Mouse (Mus musculus): ENCODE results near the gene Myh9. TPM values are rescaled to one million over a fixed set of nuclear protein-coding genes. Genes with fewer than 3 reads are reported as not detected.
A peak's percentile ranks its signal among the peaks of the same experiment; 100 is the strongest.

Myh9 gene
- polyA plus RNA-seq, 1 experiment = 350 TPM

DNA sequence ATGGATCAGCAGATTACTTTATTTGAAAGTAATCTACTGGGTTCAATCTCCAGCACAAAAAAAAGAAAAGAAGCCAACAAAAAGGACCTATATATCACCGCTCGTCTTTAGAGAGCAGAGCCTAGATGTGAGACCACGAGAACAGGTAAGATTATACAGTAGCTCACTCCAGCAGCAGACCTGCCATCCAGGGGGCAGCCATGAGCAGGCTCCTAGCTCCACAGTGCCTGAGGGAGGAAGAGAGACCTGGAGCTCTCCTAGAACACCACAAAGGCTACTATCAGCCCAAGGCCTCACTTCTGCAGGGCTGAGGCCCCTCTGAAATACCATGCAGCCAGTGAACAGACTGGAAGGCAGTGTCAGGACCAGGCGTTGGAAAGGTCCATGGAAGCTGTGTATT lies 39.0 kb downstream of the Myh9 start:
- WGBS = 91% methylated on average over 4 of the region's 4 CpGs
- H3K4me1 ChIP-seq (ENCODE audit: control insufficient read depth, insufficient read depth, low read length) = peaks cover 65% of the 10 kb centered on the region
- H3K27ac ChIP-seq (ENCODE audit: insufficient read depth, low read depth, low read length) = no peak overlapping the region
- no peak overlapping the region for H3K4me3 ChIP-seq (ENCODE audit: insufficient read depth, low read depth, low read length)
- TF ChIP-seq POLR2A (IDR thresholded peaks at IDR 0.05; ENCODE audit: insufficient read depth, low read depth, low read length) (no peak), CTCF (IDR thresholded peaks at IDR 0.05; ENCODE audit: insufficient read depth, low read depth, low read length) (no peak)

DNA sequence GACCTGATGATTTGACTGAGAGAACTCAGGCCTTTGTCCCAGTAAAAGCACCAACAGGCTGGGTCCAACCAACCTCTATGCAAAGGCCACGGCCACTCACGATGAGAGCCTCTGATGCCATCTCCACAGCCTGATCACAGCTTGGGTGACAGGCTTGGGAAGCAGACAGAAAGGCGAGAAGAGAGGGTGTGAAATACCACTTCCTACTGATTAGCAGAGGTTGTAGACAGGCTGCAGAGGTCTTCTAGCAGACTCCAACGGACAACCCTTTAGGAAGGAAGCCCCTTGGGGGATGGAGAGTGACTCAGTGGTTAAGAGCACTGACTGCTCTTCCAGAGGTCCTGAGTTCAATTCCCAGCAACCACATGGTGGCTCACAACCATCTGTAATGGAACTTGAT lies 40.8 kb downstream of the Myh9 start:
- H3K27ac ChIP-seq (ENCODE audit: insufficient read depth, low read depth, low read length) = peak overlapping the region; percentile 53
- 76% methylated on average over 4 of the region's 4 CpGs for WGBS
- peaks cover 68% of the 10 kb centered on the region for H3K4me1 ChIP-seq (ENCODE audit: control insufficient read depth, insufficient read depth, low read length)
- TF ChIP-seq CTCF (IDR thresholded peaks at IDR 0.05; ENCODE audit: insufficient read depth, low read depth, low read length) (no peak), POLR2A (IDR thresholded peaks at IDR 0.05; ENCODE audit: insufficient read depth, low read depth, low read length) (no peak)
- no peak overlapping the region for H3K4me3 ChIP-seq (ENCODE audit: insufficient read depth, low read depth, low read length)

- Histone ChIP-seq H3K27ac (ENCODE audit: insufficient read depth, low read depth, low read length) (peak overlapping the region; percentile 53), H3K4me1 (ENCODE audit: control insufficient read depth, insufficient read depth, low read length) (peaks cover 73% of the 10 kb centered on the region), H3K4me3 (ENCODE audit: insufficient read depth, low read depth, low read length) (no peak overlapping the region)
- no peak for TF ChIP-seq CTCF (IDR thresholded peaks at IDR 0.05; ENCODE audit: insufficient read depth, low read depth, low read length)
- TF ChIP-seq POLR2A (IDR thresholded peaks at IDR 0.05; ENCODE audit: insufficient read depth, low read depth, low read length) = no peak
Measured at GRCm38 (mm10) chr15:77800511-77800910, 41.5 kb downstream of the Myh9 start.

GRCm38 (mm10) chr15:77799491-77800474 lies 42.2 kb downstream of the Myh9 start:
- no peak overlapping the region for H3K4me3 ChIP-seq (ENCODE audit: insufficient read depth, low read depth, low read length)
- peaks cover 75% of the 10 kb centered on the region for H3K4me1 ChIP-seq (ENCODE audit: control insufficient read depth, insufficient read depth, low read length)
- TF ChIP-seq POLR2A (IDR thresholded peaks at IDR 0.05; ENCODE audit: insufficient read depth, low read depth, low read length) (no peak), CTCF (IDR thresholded peaks at IDR 0.05; ENCODE audit: insufficient read depth, low read depth, low read length) (no peak)
- H3K27ac ChIP-seq (ENCODE audit: insufficient read depth, low read depth, low read length) = peak overlapping the region; percentile 86
- 83% methylated on average over 8 of the region's 8 CpGs for WGBS

DNA sequence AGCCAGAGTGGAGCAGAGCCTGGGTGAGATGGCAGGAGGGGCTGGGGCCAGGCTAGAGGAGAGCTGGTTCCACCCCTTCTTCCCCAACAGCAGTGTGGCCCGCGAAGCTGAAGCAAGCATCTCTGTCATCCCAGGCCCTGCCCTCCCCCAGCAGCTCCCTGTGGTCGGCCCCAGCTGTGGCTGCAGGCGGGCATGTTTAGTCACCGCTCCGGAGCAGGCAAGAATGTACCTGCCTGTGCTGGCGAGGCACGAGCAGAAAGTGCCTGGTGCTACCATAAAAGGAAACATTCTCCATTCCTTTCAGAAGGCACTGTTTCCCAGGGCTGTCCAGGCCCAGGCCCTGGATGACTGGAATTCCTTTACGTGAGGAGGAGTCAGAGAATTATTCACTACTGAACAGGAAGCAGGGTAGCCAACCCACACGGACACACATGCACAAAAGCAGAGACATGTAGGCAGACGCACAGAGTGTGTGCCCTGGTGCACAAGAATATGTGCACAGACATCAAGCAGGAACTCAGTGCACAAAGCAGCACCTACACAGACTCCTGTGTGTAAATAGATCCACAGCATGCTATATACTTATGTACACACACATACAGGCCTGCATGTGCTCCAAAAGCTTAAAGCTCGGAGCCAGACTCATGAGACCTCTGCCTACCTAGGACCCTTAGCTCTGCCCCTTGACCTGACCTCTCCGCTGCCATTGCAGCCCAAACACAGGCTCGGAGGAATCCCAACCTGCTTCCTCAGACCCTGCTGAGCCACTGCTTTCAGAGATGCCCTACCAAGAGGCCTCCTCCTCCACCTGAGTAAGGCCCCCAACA lies 43.1 kb downstream of the Myh9 start:
- Histone ChIP-seq H3K27ac (ENCODE audit: insufficient read depth, low read depth, low read length) (peak overlapping the region; percentile 86), H3K4me1 (ENCODE audit: control insufficient read depth, insufficient read depth, low read length) (peaks cover 71% of the 10 kb centered on the region), H3K4me3 (ENCODE audit: insufficient read depth, low read depth, low read length) (no peak overlapping the region)
- no peak for TF ChIP-seq CTCF (IDR thresholded peaks at IDR 0.05; ENCODE audit: insufficient read depth, low read depth, low read length)
- TF ChIP-seq POLR2A (IDR thresholded peaks at IDR 0.05; ENCODE audit: insufficient read depth, low read depth, low read length) = no peak
- 25% methylated on average over 14 of the region's 14 CpGs for WGBS

DNA sequence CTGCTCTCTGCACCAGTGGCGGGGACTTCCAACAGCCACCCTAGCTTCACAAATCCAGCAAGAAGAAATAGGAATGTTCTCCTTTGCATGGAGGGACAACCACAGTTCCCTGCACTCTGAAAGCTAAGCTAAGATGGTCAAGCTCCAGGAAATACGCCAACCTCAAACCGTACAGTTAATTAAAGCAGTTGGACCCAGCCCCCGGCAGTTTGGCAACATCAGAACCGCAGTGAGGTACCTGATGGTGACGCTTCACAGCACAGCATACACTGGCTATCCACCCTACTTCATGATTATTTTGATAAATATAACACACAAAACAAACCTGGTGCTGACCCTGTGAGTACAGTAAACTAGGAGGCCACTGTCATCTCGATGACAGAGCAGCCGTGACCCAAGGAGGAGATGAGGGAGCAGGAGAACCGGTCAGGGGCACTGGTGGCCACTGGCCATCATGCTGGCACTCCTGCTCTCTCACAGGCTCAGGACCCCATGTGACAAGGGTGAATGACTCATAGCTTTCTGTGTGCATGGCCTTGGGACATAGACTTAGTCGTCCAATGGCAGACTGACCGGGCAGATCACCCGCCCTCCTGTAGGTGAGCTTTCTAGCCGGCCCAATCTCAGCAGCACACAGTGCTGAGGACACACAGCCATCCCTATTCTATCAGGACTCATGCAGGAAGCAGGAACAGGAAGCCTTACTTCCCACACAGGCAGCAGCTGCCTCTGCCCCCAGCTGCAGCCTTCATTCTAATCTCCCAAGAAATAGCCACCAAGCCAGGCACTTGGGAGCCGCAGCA lies 44.2 kb downstream of the Myh9 start:
- 61% methylated on average over 14 of the region's 14 CpGs for WGBS
- TF ChIP-seq POLR2A (IDR thresholded peaks at IDR 0.05; ENCODE audit: insufficient read depth, low read depth, low read length) = no peak
- TF ChIP-seq CTCF (IDR thresholded peaks at IDR 0.05; ENCODE audit: insufficient read depth, low read depth, low read length) = no peak
- Histone ChIP-seq H3K27ac (ENCODE audit: insufficient read depth, low read depth, low read length) (peak overlapping the region; percentile 86), H3K4me1 (ENCODE audit: control insufficient read depth, insufficient read depth, low read length) (peaks cover 75% of the 10 kb centered on the region), H3K4me3 (ENCODE audit: insufficient read depth, low read depth, low read length) (no peak overlapping the region)

DNA sequence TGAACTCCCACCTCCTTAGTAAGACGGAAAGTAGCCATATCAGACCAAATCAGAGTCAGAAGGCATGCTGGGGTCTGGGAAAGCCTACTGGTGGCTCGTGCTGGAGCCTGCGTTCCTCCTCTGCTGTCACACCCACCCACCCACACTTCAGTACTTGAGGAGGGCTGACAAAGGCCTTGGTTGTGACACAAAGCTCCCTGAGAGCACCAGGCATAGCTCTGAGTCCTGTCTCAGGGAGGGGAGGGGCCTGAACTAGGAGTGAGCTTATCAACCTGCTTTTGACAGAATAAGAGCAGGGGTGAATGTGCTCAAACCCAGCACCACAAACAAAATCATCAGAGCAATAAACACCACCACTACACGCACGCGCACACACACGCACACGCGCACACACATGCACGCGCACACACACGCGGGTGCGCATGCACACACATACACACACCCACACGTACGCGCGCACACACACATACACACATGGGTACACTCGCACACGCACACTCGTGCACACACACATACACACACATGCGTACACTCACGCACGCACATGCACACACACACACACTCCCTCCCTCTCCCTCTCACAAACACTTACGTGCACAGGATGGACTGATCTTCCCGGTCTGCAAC lies 45.5 kb downstream of the Myh9 start:
- no peak for TF ChIP-seq CTCF (IDR thresholded peaks at IDR 0.05; ENCODE audit: insufficient read depth, low read depth, low read length)
- TF ChIP-seq POLR2A (IDR thresholded peaks at IDR 0.05; ENCODE audit: insufficient read depth, low read depth, low read length) = no peak
- Histone ChIP-seq H3K27ac (ENCODE audit: insufficient read depth, low read depth, low read length) (no peak overlapping the region), H3K4me3 (ENCODE audit: insufficient read depth, low read depth, low read length) (no peak overlapping the region), H3K4me1 (ENCODE audit: control insufficient read depth, insufficient read depth, low read length) (peaks cover 77% of the 10 kb centered on the region)
- WGBS = 90% methylated on average over 26 of the region's 26 CpGs

DNA sequence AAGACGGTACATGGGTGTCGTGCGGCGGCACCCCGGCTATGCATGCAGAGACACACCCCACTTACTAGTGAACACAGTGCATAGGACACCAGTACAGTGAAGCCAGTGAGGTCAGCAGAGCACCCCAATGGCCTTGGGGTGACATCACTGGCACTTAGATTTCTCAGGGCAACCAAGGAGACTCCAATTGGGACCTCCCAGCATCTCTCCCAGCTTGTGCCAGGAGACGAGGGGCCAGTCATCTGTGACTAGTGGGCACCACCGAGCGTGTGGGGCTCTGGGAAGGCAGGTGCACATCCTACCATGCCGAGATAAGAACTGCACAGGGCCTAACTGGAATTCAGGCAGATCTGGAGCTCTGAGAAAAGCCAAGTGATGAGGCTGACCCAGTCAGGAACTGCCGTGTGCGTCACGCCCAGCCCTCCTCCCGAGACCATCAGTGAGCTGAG lies 47.0 kb downstream of the Myh9 start:
- WGBS = 86% methylated on average over 13 of the region's 13 CpGs
- no peak overlapping the region for H3K4me3 ChIP-seq (ENCODE audit: insufficient read depth, low read depth, low read length)
- H3K4me1 ChIP-seq (ENCODE audit: control insufficient read depth, insufficient read depth, low read length) = peaks cover 74% of the 10 kb centered on the region
- H3K27ac ChIP-seq (ENCODE audit: insufficient read depth, low read depth, low read length) = no peak overlapping the region
- TF ChIP-seq CTCF (IDR thresholded peaks at IDR 0.05; ENCODE audit: insufficient read depth, low read depth, low read length) (no peak), POLR2A (IDR thresholded peaks at IDR 0.05; ENCODE audit: insufficient read depth, low read depth, low read length) (no peak)

Measured in olfactory bulb, adult 2 months (tissue).